Comparison of ENCODE assay signal across 15 mouse cellular contexts in genomic region chr7:133744209-133744608, GRCm38 (mm10). TPM values are rescaled to one million over a fixed set of nuclear protein-coding genes. Genes with fewer than 3 reads are reported as not detected.
DNase-seq lines count a peak whose midpoint lies in the region; ATAC-seq and TF ChIP-seq lines count a peak whose summit lies in the region.
"Had no signal": no experiment of that assay in that cellular context is flagged by ENCODE, and none has a peak within 500 bp of the region (broad histone marks: within the 10 kb centered on the region; RNA-seq: fewer than 3 reads in every experiment).

No protein-coding gene starts in this region.

- H3K9ac ChIP-seq in heart, embryonic 12.5 days, result no peak overlapping the region
- no peak overlapping the region for H3K9ac ChIP-seq in kidney, embryonic 16.5 days (replicated peaks; ENCODE audit: low read length)
- H3K9ac ChIP-seq: hindbrain, embryonic 14.5 days; limb, embryonic 12.5 days; liver, embryonic 14.5 days had no signal

- ATAC-seq in heart, embryonic 12.5 days (ENCODE audit: insufficient number of reproducible peaks, low FRiP score), result no peak
- no peak for ATAC-seq in kidney, embryonic 16.5 days (ENCODE audit: low FRiP score, low TSS enrichment)

- H3K4me3 ChIP-seq in heart, embryonic 12.5 days, result no peak overlapping the region
- H3K4me3 ChIP-seq in kidney, embryonic 16.5 days (ENCODE audit: low read length), result no peak overlapping the region
- H3K4me3 ChIP-seq in cortical plate, adult 2 months (ENCODE audit: insufficient read depth, low read length), result no peak overlapping the region
- H3K4me3 ChIP-seq in olfactory bulb, adult 2 months (ENCODE audit: insufficient read depth, low read depth, low read length), result no peak overlapping the region
- H3K4me3 ChIP-seq: left cerebral cortex, adult 2 months; limb, embryonic 12.5 days had no signal

- H3K27me3 ChIP-seq in heart, embryonic 12.5 days (replicated peaks), result no peaks in the 10 kb centered on the region
- no peaks in the 10 kb centered on the region for H3K27me3 ChIP-seq in kidney, embryonic 16.5 days (ENCODE audit: insufficient read depth, low read length)
- H3K27me3 ChIP-seq: limb, embryonic 12.5 days had no signal

- peaks cover 54% of the 10 kb centered on the region for H3K4me1 ChIP-seq in heart, embryonic 12.5 days (replicated peaks)
- peaks cover 6% of the 10 kb centered on the region; the same call in 1 of the 2 replicates for H3K4me1 ChIP-seq in kidney, embryonic 16.5 days (ENCODE audit: insufficient read depth, low read length)
- H3K4me1 ChIP-seq in cortical plate, adult 2 months (ENCODE audit: control insufficient read depth, insufficient read depth, low read length), result peaks cover 9% of the 10 kb centered on the region
- peaks cover 33% of the 10 kb centered on the region for H3K4me1 ChIP-seq in olfactory bulb, adult 2 months (ENCODE audit: control insufficient read depth, insufficient read depth, low read length)

- H3K4me2 ChIP-seq in heart, embryonic 12.5 days, result no peak overlapping the region
- H3K4me2 ChIP-seq in kidney, embryonic 16.5 days (replicated peaks; ENCODE audit: low read depth, low read length), result no peak overlapping the region
- H3K4me2 ChIP-seq: hindbrain, embryonic 14.5 days; limb, embryonic 12.5 days had no signal

- 52% methylated on average over 1 of the region's 1 CpGs for WGBS in heart, embryonic 12.5 days
- 79% methylated on average over 1 of the region's 1 CpGs for WGBS in kidney, embryonic 16.5 days
- WGBS in olfactory bulb, adult 2 months, result 69% methylated on average over 1 of the region's 1 CpGs

- H3K36me3 ChIP-seq in heart, embryonic 12.5 days, result peaks cover 23% of the 10 kb centered on the region
- peaks cover 4% of the 10 kb centered on the region; the same call in 1 of the 2 replicates for H3K36me3 ChIP-seq in kidney, embryonic 16.5 days (ENCODE audit: insufficient read depth, low read length)

- H3K9me3 ChIP-seq in heart, embryonic 12.5 days (replicated peaks), result no peaks in the 10 kb centered on the region
- H3K9me3 ChIP-seq in kidney, embryonic 16.5 days (ENCODE audit: low read length), result no peaks in the 10 kb centered on the region
- H3K9me3 ChIP-seq: limb, embryonic 12.5 days had no signal

- TF ChIP-seq CTCF in cortical plate, adult 2 months (IDR thresholded peaks at IDR 0.05; ENCODE audit: extremely low read depth, insufficient read depth, low read length), result no peak
- TF ChIP-seq CTCF in olfactory bulb, adult 2 months (IDR thresholded peaks at IDR 0.05; ENCODE audit: insufficient read depth, low read depth, low read length), result no peak

- H3K27ac ChIP-seq in heart, embryonic 12.5 days (ENCODE audit: poor library complexity, severe bottlenecking), result peak overlapping the region; percentile 90
- H3K27ac ChIP-seq in kidney, embryonic 16.5 days (ENCODE audit: low read length), result peak overlapping the region; percentile 29; the same call in 1 of the 2 replicates
- H3K27ac ChIP-seq in cortical plate, adult 2 months (ENCODE audit: insufficient read depth, low read length), result peak overlapping the region; percentile 74
- H3K27ac ChIP-seq in olfactory bulb, adult 2 months (ENCODE audit: insufficient read depth, low read depth, low read length), result peak overlapping the region; percentile 77
- H3K27ac ChIP-seq: hindbrain, embryonic 14.5 days; left cerebral cortex, adult 2 months; limb, embryonic 12.5 days; liver, embryonic 14.5 days had no signal

- TF ChIP-seq POLR2A in cortical plate, adult 2 months (IDR thresholded peaks at IDR 0.05; ENCODE audit: extremely low read depth, insufficient read depth, low read length), result no peak
- TF ChIP-seq POLR2A in olfactory bulb, adult 2 months (IDR thresholded peaks at IDR 0.05; ENCODE audit: insufficient read depth, low read depth, low read length), result no peak

- DNase-seq in heart, adult 11 months, result no peak
- no peak for DNase-seq in kidney, postnatal 14 days
- no peak for DNase-seq in urinary bladder, adult 18-20 months (ENCODE audit: low spot score in 2 of 2)
- DNase-seq: cerebellum, adult 8-10 months; gastrocnemius, postnatal 14 days; kidney, adult 8-10 months; thymus, adult 2 months had no signal

RNA-seq across cellular contexts. Expression of gene Fank1, which starts 32.5 kb away (rescaled TPM):
- 0.37 TPM in 1 of 2 replicates, not detected in the other for polyA plus RNA-seq in heart, embryonic 12.5 days (2016; fragmentation: Nextera tagmentation; extraction: Ambion mirVana)
- 0.36 and 0.50 TPM in 2 replicates for polyA plus RNA-seq in kidney, embryonic 16.5 days (2015; fragmentation: Nextera tagmentation; extraction: Ambion mirVana)
- polyA plus RNA-seq in cortical plate, adult 2 months (2012; rRNA removed), result 5.8 TPM in 2 replicates
- not detected in 2 replicates for polyA plus RNA-seq in olfactory bulb, adult 2 months (2012; ENCODE audit: insufficient read depth, insufficient read length, low replicate concordance, missing spikeins)

RNA-seq across cellular contexts. Expression of gene Uros, which starts 34.3 kb away (rescaled TPM):
- polyA plus RNA-seq in heart, embryonic 12.5 days (2016; fragmentation: Nextera tagmentation; extraction: Ambion mirVana), result 34.6 and 37.5 TPM in 2 replicates
- 31.3 and 32.4 TPM in 2 replicates for polyA plus RNA-seq in kidney, embryonic 16.5 days (2015; fragmentation: Nextera tagmentation; extraction: Ambion mirVana)
- 38.7 and 38.8 TPM in 2 replicates for polyA plus RNA-seq in cortical plate, adult 2 months (2012; rRNA removed)
- polyA plus RNA-seq in olfactory bulb, adult 2 months (2012; ENCODE audit: insufficient read depth, insufficient read length, low replicate concordance, missing spikeins), result not detected in 2 replicates

RNA-seq across cellular contexts. Expression of gene Bccip, which starts 35.1 kb away (rescaled TPM):
- 92.1 and 95.2 TPM in 2 replicates for polyA plus RNA-seq in heart, embryonic 12.5 days (2016; fragmentation: Nextera tagmentation; extraction: Ambion mirVana)
- polyA plus RNA-seq in kidney, embryonic 16.5 days (2015; fragmentation: Nextera tagmentation; extraction: Ambion mirVana), result 181 and 190 TPM in 2 replicates
- polyA plus RNA-seq in cortical plate, adult 2 months (2012; rRNA removed), result 109 and 115 TPM in 2 replicates
- polyA plus RNA-seq in olfactory bulb, adult 2 months (2012; ENCODE audit: insufficient read depth, insufficient read length, low replicate concordance, missing spikeins), result not detected in 2 replicates

RNA-seq across cellular contexts. Expression of gene Dhx32, which starts 38.3 kb away (rescaled TPM):
- 30.5 and 31.9 TPM in 2 replicates for polyA plus RNA-seq in heart, embryonic 12.5 days (2016; fragmentation: Nextera tagmentation; extraction: Ambion mirVana)
- 24.2 and 24.3 TPM in 2 replicates for polyA plus RNA-seq in kidney, embryonic 16.5 days (2015; fragmentation: Nextera tagmentation; extraction: Ambion mirVana)
- polyA plus RNA-seq in cortical plate, adult 2 months (2012; rRNA removed), result 26.5 and 28.1 TPM in 2 replicates
- polyA plus RNA-seq in olfactory bulb, adult 2 months (2012; ENCODE audit: insufficient read depth, insufficient read length, low replicate concordance, missing spikeins), result not detected in 2 replicates

Comparison
In these comparisons a context has a peak if more than half of its experiments do, and no peak if none do; other contexts are left out.
1. H3K27ac ChIP-seq: peak in every context shown above with its lines; median percentile 90 in heart, embryonic 12.5 days; 77 in olfactory bulb, adult 2 months; 74 in cortical plate, adult 2 months; 29 in kidney, embryonic 16.5 days.
2. RNA of gene Uros, which starts 34.3 kb away (polyA plus RNA-seq): 38.7 to 38.8 TPM in cortical plate, adult 2 months, 34.6 to 37.5 TPM in heart, embryonic 12.5 days and 31.3 to 32.4 TPM in kidney, embryonic 16.5 days; not detected in olfactory bulb, adult 2 months; every median in the first group is over 10 times any median in the second.